Mouse (Mus musculus) megakaryocyte, embryonic 14.5 days (primary cell): ENCODE results near the gene Fto. TPM values are rescaled to one million over a fixed set of nuclear protein-coding genes. Genes with fewer than 3 reads are reported as not detected.

ENCODE experiments used
- H3K27me3 ChIP-seq: replicated peaks from 2 replicates; pipeline ENCODE3; 2012; ENCODE audit warnings: inconsistent platforms
- H3K36me3 ChIP-seq: replicated peaks from 2 replicates; pipeline ENCODE3; 2012; ENCODE audit warnings: low read length, inconsistent platforms, mixed read lengths
- H3K4me1 ChIP-seq: 2 replicates; pipeline ENCODE4 v1.6.1; 2012; ENCODE audit warnings: inconsistent platforms
- H3K4me3 ChIP-seq: replicated peaks from 2 replicates; pipeline ENCODE3; 2012; ENCODE audit warnings: moderate library complexity, mild to moderate bottlenecking, inconsistent platforms
- H3K9me3 ChIP-seq: 2 replicates; pipeline ENCODE4 v1.6.1; 2012; ENCODE audit warnings: inconsistent platforms
- FLI1 ChIP-seq: IDR thresholded peaks from 2 replicates; pipeline ENCODE4 v1.6.1; 2012; ENCODE audit warnings: low read length, inconsistent platforms, mixed read lengths
- GATA1 ChIP-seq: IDR thresholded peaks from 3 replicates; pipeline ENCODE4 v1.6.1; 2012; ENCODE audit warnings: mixed read lengths, low read length, inconsistent platforms, borderline replicate concordance
- polyA plus RNA-seq: library from polyadenylated mRNA; stranded (reverse); fragments of >175 nt; gene quantifications from 2 replicates; pipeline ENCODE4 v1.2.3, GENCODE M21; 2012; ENCODE audit warnings: low replicate concordance; ENCODE audit not compliant: insufficient read depth

Gene Fto
- polyA plus RNA-seq, 1 experiment, result 9.5 TPM

- no peaks in the 10 kb centered on the region for H3K27me3 ChIP-seq
- H3K9me3 ChIP-seq, result peaks cover 8% of the 10 kb centered on the region; the same call in 1 of the 2 replicates
- H3K36me3 ChIP-seq, result peaks cover 38% of the 10 kb centered on the region
- H3K4me1 ChIP-seq, result peaks cover 63% of the 10 kb centered on the region
- TF ChIP-seq GATA1 (no peak), FLI1 (no peak)
- H3K4me3 ChIP-seq, result no peak overlapping the region
These were observed 39.7 kb downstream of the Fto start for GRCm38 (mm10) chr8:91353062-91353461.

GRCm38 (mm10) chr8:91353907-91354306 is 40.6 kb downstream of the Fto start:
- Histone ChIP-seq H3K9me3 (peaks cover 8% of the 10 kb centered on the region; the same call in 1 of the 2 replicates), H3K4me3 (no peak overlapping the region), H3K27me3 (no peaks in the 10 kb centered on the region), H3K36me3 (peaks cover 40% of the 10 kb centered on the region), H3K4me1 (peaks cover 71% of the 10 kb centered on the region)
- TF ChIP-seq FLI1 (no peak), GATA1 (no peak)

- Histone ChIP-seq H3K9me3 (no peaks in the 10 kb centered on the region), H3K4me1 (peaks cover 78% of the 10 kb centered on the region), H3K27me3 (no peaks in the 10 kb centered on the region), H3K36me3 (peaks cover 30% of the 10 kb centered on the region), H3K4me3 (no peak overlapping the region)
- no peak for TF ChIP-seq GATA1
- no peak for TF ChIP-seq FLI1
These were observed 42.1 kb downstream of the Fto start for GRCm38 (mm10) chr8:91355301-91355905.

- no peaks in the 10 kb centered on the region for H3K9me3 ChIP-seq
- H3K4me1 ChIP-seq, result peaks cover 78% of the 10 kb centered on the region
- no peak for TF ChIP-seq GATA1
- no peak for TF ChIP-seq FLI1
- no peaks in the 10 kb centered on the region for H3K27me3 ChIP-seq
- peaks cover 25% of the 10 kb centered on the region for H3K36me3 ChIP-seq
- no peak overlapping the region for H3K4me3 ChIP-seq
These were observed 42.8 kb downstream of the Fto start for GRCm38 (mm10) chr8:91355956-91356699.

- Histone ChIP-seq H3K4me3 (no peak overlapping the region), H3K36me3 (peaks cover 25% of the 10 kb centered on the region), H3K27me3 (no peaks in the 10 kb centered on the region), H3K4me1 (peaks cover 74% of the 10 kb centered on the region), H3K9me3 (no peaks in the 10 kb centered on the region)
- TF ChIP-seq FLI1, result no peak
- TF ChIP-seq GATA1, result no peak
These were observed 44.2 kb downstream of the Fto start for GRCm38 (mm10) chr8:91357493-91358014.

- Histone ChIP-seq H3K36me3 (peaks cover 25% of the 10 kb centered on the region), H3K27me3 (no peaks in the 10 kb centered on the region), H3K9me3 (no peaks in the 10 kb centered on the region), H3K4me1 (peaks cover 70% of the 10 kb centered on the region), H3K4me3 (no peak overlapping the region)
- no peak for TF ChIP-seq FLI1
- no peak for TF ChIP-seq GATA1
These were observed 44.7 kb downstream of the Fto start for GRCm38 (mm10) chr8:91358016-91358415.

GRCm38 (mm10) chr8:91359511-91359910 is 46.2 kb downstream of the Fto start:
- Histone ChIP-seq H3K36me3 (peaks cover 27% of the 10 kb centered on the region), H3K9me3 (no peaks in the 10 kb centered on the region), H3K4me1 (peaks cover 69% of the 10 kb centered on the region), H3K4me3 (no peak overlapping the region), H3K27me3 (no peaks in the 10 kb centered on the region)
- TF ChIP-seq GATA1 (no peak), FLI1 (no peak)

- Histone ChIP-seq H3K9me3 (no peaks in the 10 kb centered on the region), H3K36me3 (peaks cover 19% of the 10 kb centered on the region), H3K4me3 (peak overlapping the region; percentile 62), H3K4me1 (peaks cover 61% of the 10 kb centered on the region), H3K27me3 (no peaks in the 10 kb centered on the region)
- TF ChIP-seq FLI1 (no peak), GATA1 (no peak)
These were observed 47.5 kb downstream of the Fto start for GRCm38 (mm10) chr8:91360644-91361357.

- TF ChIP-seq GATA1 (no peak), FLI1 (no peak)
- no peak overlapping the region for H3K4me3 ChIP-seq
- H3K27me3 ChIP-seq, result no peaks in the 10 kb centered on the region
- peaks cover 20% of the 10 kb centered on the region for H3K36me3 ChIP-seq
- no peaks in the 10 kb centered on the region for H3K9me3 ChIP-seq
- H3K4me1 ChIP-seq, result peaks cover 39% of the 10 kb centered on the region
These were observed 50.0 kb downstream of the Fto start for GRCm38 (mm10) chr8:91363272-91363860.

GRCm38 (mm10) chr8:91364216-91364615 is 50.9 kb downstream of the Fto start:
- peaks cover 34% of the 10 kb centered on the region for H3K4me1 ChIP-seq
- H3K27me3 ChIP-seq, result no peaks in the 10 kb centered on the region
- peaks cover 18% of the 10 kb centered on the region for H3K36me3 ChIP-seq
- TF ChIP-seq GATA1, result no peak
- TF ChIP-seq FLI1, result no peak
- no peak overlapping the region for H3K4me3 ChIP-seq
- H3K9me3 ChIP-seq, result no peaks in the 10 kb centered on the region
